Mouse (Mus musculus) ES-Bruce4 (cell line): Measurements from ENCODE around the gene Apoa2. TPM values are rescaled to one million over a fixed set of nuclear protein-coding genes. Genes with fewer than 3 reads are reported as not detected.

Experiments
- H3K27ac ChIP-seq: 2 replicates; pipeline ENCODE4 v1.5.1; 2012; ENCODE audit warnings: low read length, inconsistent platforms; ENCODE audit not compliant: insufficient read depth
- H3K27me3 ChIP-seq: 2 replicates; pipeline ENCODE4 v1.6.1; 2012; ENCODE audit warnings: mild to moderate bottlenecking, low read length, inconsistent platforms; ENCODE audit not compliant: control insufficient read depth, poor library complexity, insufficient read depth, severe bottlenecking
- H3K36me3 ChIP-seq: 2 replicates; pipeline ENCODE4 v1.6.1; 2012; ENCODE audit warnings: inconsistent platforms, mild to moderate bottlenecking, low read length, moderate library complexity; ENCODE audit not compliant: control insufficient read depth, poor library complexity, insufficient read depth, severe bottlenecking
- H3K4me1 ChIP-seq: one replicate; pipeline ENCODE4 v1.8.1; 2011; ENCODE audit warnings: low read length; ENCODE audit not compliant: control insufficient read depth, insufficient read depth
- H3K4me3 ChIP-seq: 2 replicates; pipeline ENCODE4 v1.5.1; 2011; ENCODE audit warnings: low read depth, mild to moderate bottlenecking, low read length
- H3K9ac ChIP-seq: 2 replicates; pipeline ENCODE4 v1.6.1; 2012; ENCODE audit warnings: low read depth, mild to moderate bottlenecking, inconsistent platforms; ENCODE audit not compliant: poor library complexity, severe bottlenecking
- H3K9me3 ChIP-seq: replicated peaks from 2 replicates; pipeline ENCODE4 v1.6.1; 2012; ENCODE audit warnings: mild to moderate bottlenecking, low read length, inconsistent platforms; ENCODE audit not compliant: control insufficient read depth, poor library complexity, insufficient read depth, severe bottlenecking
- CTCF ChIP-seq: IDR thresholded peaks from one replicate; pipeline ENCODE4 v1.8.1; 2011; ENCODE audit warnings: low read depth, low read length
- EP300 ChIP-seq: IDR thresholded peaks from 2 replicates; pipeline ENCODE4 v1.6.1; 2011; ENCODE audit warnings: low read depth, low read length; ENCODE audit not compliant: insufficient read depth
- POLR2A ChIP-seq: IDR thresholded peaks from one replicate; pipeline ENCODE4 v1.8.1; 2011; ENCODE audit warnings: low read length; ENCODE audit not compliant: insufficient read depth
- polyA plus RNA-seq: library from polyadenylated mRNA; stranded (reverse); fragments of >200 nt; gene quantifications from 2 replicates; pipeline ENCODE4 v1.2.4, GENCODE M21; 2011; ENCODE audit warnings: low read depth; ENCODE audit not compliant: missing spikeins, insufficient read depth, insufficient read length

Apoa2 gene
- polyA plus RNA-seq, 1 experiment, result 19.1 TPM

DNA sequence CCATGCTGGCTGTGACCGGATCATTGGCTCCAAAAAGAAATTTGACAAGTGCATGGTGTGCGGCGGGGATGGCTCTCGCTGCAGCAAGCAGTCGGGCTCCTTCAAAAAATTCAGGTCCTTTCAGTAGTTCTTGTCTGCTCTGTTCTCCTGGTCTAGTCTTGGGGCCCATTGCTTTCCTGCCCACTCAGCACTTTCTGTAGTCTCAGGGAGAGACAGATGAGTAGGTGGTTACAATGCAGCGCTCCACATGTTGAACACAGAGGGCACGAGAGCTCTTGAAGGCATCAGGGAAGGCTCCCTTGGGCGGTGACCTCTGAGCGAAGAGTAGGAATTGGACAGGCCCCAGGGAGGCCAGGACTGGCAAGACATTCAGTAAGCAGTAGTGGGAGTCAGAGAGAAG is 32.9 kb downstream of the Apoa2 start:
- H3K27me3 ChIP-seq, result no peaks in the 10 kb centered on the region
- no peaks in the 10 kb centered on the region for H3K4me1 ChIP-seq
- H3K36me3 ChIP-seq, result no peaks in the 10 kb centered on the region
- H3K9me3 ChIP-seq, result no peaks in the 10 kb centered on the region
- no peak overlapping the region for H3K27ac ChIP-seq
- no peak overlapping the region for H3K9ac ChIP-seq
- no peak overlapping the region for H3K4me3 ChIP-seq
- TF ChIP-seq EP300 (no peak), POLR2A (no peak), CTCF (no peak)

DNA sequence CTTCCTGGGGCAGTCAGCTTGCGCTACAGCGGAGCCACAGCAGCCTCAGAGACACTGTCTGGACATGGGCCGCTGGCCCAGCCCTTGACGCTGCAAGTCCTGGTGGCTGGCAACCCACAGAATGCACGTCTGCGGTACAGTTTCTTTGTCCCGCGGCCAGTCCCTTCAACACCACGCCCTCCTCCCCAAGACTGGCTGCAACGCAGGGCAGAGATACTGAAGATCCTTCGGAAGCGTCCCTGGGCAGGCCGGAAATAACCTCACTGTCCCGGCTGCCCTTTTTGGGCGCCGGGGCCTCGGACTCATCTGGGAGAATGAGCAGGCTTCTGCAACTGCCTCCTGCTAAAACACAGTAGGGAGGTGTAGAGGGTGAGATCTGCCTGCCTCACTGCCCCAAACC is 34.1 kb downstream of the Apoa2 start:
- H3K27me3 ChIP-seq, result no peaks in the 10 kb centered on the region
- H3K9ac ChIP-seq, result no peak overlapping the region
- H3K4me1 ChIP-seq, result no peaks in the 10 kb centered on the region
- H3K27ac ChIP-seq, result no peak overlapping the region
- H3K4me3 ChIP-seq, result peak overlapping the region; percentile 21
- TF ChIP-seq CTCF (no peak), EP300 (no peak), POLR2A (no peak)
- H3K9me3 ChIP-seq, result no peaks in the 10 kb centered on the region
- H3K36me3 ChIP-seq, result no peaks in the 10 kb centered on the region

DNA sequence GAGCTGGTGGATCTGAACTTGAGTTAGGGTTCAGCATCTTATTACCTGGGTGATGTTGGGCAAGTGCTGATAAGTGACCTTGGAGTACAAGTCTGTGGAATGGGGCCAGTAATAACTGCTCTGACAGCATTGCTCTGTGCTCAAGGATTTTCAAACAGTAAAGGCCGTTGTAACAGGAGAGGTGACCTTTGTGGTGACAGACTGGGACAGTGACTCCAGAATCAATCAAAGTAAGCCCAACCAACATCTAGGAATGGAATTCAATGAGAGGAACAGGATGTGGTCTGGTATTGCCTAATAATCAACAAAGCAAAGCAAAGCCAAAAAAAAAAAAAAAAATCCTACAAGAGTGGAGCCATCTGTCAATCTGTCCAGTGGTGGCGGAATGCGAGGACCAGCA is 35.5 kb downstream of the Apoa2 start:
- Histone ChIP-seq H3K27me3 (no peaks in the 10 kb centered on the region), H3K9ac (no peak overlapping the region), H3K4me1 (no peaks in the 10 kb centered on the region), H3K36me3 (no peaks in the 10 kb centered on the region), H3K27ac (no peak overlapping the region), H3K4me3 (no peak overlapping the region), H3K9me3 (no peaks in the 10 kb centered on the region)
- no peak for TF ChIP-seq POLR2A
- TF ChIP-seq CTCF, result no peak
- TF ChIP-seq EP300, result no peak

DNA sequence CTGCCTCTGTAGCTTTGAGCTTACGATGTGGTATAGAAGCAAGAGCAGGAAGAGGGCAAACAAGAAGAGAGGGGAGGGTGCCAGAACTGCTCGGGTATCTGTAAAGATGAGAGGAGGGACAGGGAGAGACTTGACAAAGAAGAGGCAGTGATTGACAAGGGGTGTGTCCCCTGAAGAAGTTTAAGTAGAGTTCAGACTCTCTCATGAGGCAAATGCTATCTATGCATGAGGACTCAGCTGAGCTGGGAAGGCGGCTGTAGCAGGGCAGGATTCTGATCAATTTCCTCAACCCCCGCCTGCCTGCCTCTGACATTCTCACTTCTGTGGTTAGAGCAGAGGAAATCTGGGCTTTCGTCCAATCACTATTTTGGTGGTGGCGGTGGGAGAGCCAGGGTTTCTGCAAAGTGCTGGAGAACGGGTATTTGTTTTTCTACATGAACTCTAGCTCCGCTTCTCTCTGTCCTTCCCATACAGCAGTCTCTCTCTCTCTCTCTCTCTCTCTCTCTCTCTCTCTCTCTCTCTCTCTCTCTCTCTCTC is 37.8 kb downstream of the Apoa2 start:
- no peak overlapping the region for H3K27ac ChIP-seq
- TF ChIP-seq POLR2A (no peak), EP300 (no peak), CTCF (no peak)
- H3K36me3 ChIP-seq, result no peaks in the 10 kb centered on the region
- no peak overlapping the region for H3K9ac ChIP-seq
- no peaks in the 10 kb centered on the region for H3K4me1 ChIP-seq
- H3K27me3 ChIP-seq, result no peaks in the 10 kb centered on the region
- no peak overlapping the region for H3K4me3 ChIP-seq
- no peaks in the 10 kb centered on the region for H3K9me3 ChIP-seq

DNA sequence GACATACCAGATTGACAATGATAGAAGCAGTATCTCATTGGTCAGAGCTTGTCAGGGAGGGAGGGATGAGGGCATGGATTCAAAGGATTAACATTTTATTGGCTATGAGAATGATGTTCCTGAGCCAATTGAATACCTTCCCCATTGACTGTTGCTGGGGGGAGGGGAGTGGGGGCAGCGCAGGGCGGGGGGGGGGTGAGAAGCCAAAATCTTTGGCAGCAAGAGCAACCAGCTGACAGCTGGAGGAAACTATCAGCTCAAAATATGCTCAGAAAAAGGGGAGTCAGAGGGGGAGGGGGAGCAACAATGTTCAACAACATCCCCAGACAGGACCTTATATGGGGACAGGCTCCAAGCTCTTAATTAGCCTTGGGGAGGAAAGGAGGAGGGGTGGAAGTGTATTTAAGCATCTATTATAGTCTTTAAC is 38.3 kb downstream of the Apoa2 start:
- Histone ChIP-seq H3K4me3 (no peak overlapping the region), H3K27ac (no peak overlapping the region)

DNA sequence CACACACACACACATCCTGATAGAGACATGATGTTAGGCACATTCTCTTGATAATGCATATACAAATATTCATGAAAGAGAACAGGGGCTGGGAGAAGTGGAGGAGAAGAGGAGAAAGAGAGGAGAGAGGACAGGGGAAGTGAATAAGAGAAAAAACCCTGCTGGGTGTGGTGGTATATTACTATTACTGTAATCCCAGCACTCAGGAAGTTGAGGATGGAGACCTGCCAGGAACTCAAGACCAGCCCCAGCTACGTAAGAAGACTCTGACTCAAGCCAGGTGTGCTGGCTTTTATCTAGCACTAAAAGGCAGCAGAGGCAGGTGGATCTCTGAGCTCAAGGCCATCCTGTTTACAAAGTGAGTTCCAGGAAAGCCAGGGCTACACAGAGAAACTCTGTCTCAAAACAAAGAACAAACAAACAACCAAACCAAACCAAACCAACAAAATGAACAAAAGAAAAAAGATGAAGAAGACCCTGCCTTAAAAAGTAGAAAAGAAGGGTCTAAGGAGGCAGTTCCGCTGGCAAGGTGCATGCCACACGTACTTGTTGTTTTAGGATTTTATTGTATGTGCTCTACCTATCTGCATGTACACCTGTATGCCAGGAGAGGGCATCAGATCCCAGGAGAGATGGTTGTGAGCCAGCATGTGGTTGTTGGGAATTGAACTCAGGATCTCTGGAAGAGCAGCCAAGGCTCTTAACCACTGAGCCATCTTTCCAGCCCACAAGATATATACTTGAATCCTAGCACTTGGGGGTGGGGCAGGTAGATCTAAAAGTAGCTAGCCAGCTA is 39.0 kb downstream of the Apoa2 start:
- Histone ChIP-seq H3K36me3 (no peaks in the 10 kb centered on the region), H3K4me1 (no peaks in the 10 kb centered on the region), H3K27me3 (no peaks in the 10 kb centered on the region), H3K4me3 (no peak overlapping the region), H3K9me3 (no peaks in the 10 kb centered on the region), H3K9ac (no peak overlapping the region), H3K27ac (no peak overlapping the region)
- TF ChIP-seq EP300, result no peak
- TF ChIP-seq POLR2A, result no peak
- peak; percentile 19 for TF ChIP-seq CTCF

More for the DNA sequence above, 38.3 kb downstream of the Apoa2 start:
- no peaks in the 10 kb centered on the region for H3K9me3 ChIP-seq
- TF ChIP-seq CTCF, result no peak
- TF ChIP-seq POLR2A, result no peak
- no peak for TF ChIP-seq EP300
- H3K27me3 ChIP-seq, result no peaks in the 10 kb centered on the region
- no peak overlapping the region for H3K9ac ChIP-seq
- no peaks in the 10 kb centered on the region for H3K4me1 ChIP-seq
- no peaks in the 10 kb centered on the region for H3K36me3 ChIP-seq
